Mouse (Mus musculus) embryonic fibroblast, embryonic 13.5 days (primary cell): Measurements from ENCODE around the gene Spice1.

Experiments
- CTCF ChIP-seq: IDR thresholded peaks from 2 replicates; pipeline ENCODE4 v1.5.1; 2011; ENCODE audit warnings: mild to moderate bottlenecking, control low read depth, low read length, moderate library complexity, borderline replicate concordance; ENCODE audit not compliant: insufficient read depth
- POLR2A ChIP-seq: IDR thresholded peaks from 2 replicates; pipeline ENCODE4 v1.6.1; 2011; ENCODE audit warnings: low read depth, mild to moderate bottlenecking, control low read depth, low read length, moderate library complexity

GRCm38 (mm10) chr16:44361921-44362890 lies 15.3 kb downstream of the Spice1 start:
- TF ChIP-seq CTCF (no peak), POLR2A (no peak)
